Mouse (Mus musculus): ENCODE measurements at regions not wholly inside any gene's neighbourhood (a gene's known extent, or its start where the extent isn't known, plus 50 kb on each side); places are given as distances from the start of the nearest gene placed in this dataset.
A peak's percentile ranks its signal among the peaks of the same experiment; 100 is the strongest.

- H3K9me3 ChIP-seq (replicated peaks; ENCODE audit: insufficient read depth, low read length) = no peaks in the 10 kb centered on the region
- TF ChIP-seq ZNF384 (IDR thresholded peaks at IDR 0.05; ENCODE audit: low read depth, low read length) (no peak), POLR2A (IDR thresholded peaks at IDR 0.05; ENCODE audit: control insufficient read depth in 1 of 2, insufficient read depth in 1 of 2, low read depth in 1 of 2, low read length in 2 of 2, poor library complexity in 1 of 2) (no peak), TAL1 (IDR thresholded peaks at IDR 0.05; ENCODE audit: low read length) (no peak), RAD21 (IDR thresholded peaks at IDR 0.05; ENCODE audit: low read depth, low read length) (no peak), ETS1 (IDR thresholded peaks at IDR 0.05; ENCODE audit: low read depth, low read length) (no peak), GATA1 (IDR thresholded peaks at IDR 0.05; ENCODE audit: low read depth, low read length) (no peak), E2F4 (IDR thresholded peaks at IDR 0.05; ENCODE audit: borderline replicate concordance, low read depth, low read length) (no peak), TCF12 (IDR thresholded peaks at IDR 0.05; ENCODE audit: low read depth, low read length) (no peak), UBTF (IDR thresholded peaks at IDR 0.05; ENCODE audit: borderline replicate concordance, insufficient read depth, low read depth, low read length) (no peak), RCOR1 (IDR thresholded peaks at IDR 0.05; ENCODE audit: low read depth, low read length) (no peak)
- no peaks in the 10 kb centered on the region for H3K79me2 ChIP-seq (ENCODE audit: control insufficient read depth, insufficient read depth, low read length, poor library complexity)
- H3K9ac ChIP-seq (ENCODE audit: control insufficient read depth, low read depth, low read length, poor library complexity, severe bottlenecking) = no peak overlapping the region
- peaks cover 0 to 6% of the 10 kb centered on the region in 2 experiments; a peak in 2 of 4 replicates for H3K36me3 ChIP-seq (ENCODE audit: control insufficient read depth in 1 of 2, insufficient read depth in 2 of 2, low read length in 2 of 2)
- no peak overlapping the region for H3K4me3 ChIP-seq (ENCODE audit: control insufficient read depth in 1 of 2, insufficient read depth in 1 of 2, low read depth in 2 of 2, low read length in 2 of 2)
- H3K27me3 ChIP-seq (ENCODE audit: control insufficient read depth in 1 of 2, insufficient read depth in 2 of 2, low read length in 2 of 2) = no peaks in the 10 kb centered on the region
- peak; percentile 68 for DNase-seq (ENCODE audit: low read depth, low spot score)
- H3K4me1 ChIP-seq (ENCODE audit: control insufficient read depth in 1 of 2, insufficient read depth in 2 of 2, low read length in 2 of 2) = no peaks in the 10 kb centered on the region; a peak in 1 of 4 replicates
- no peak overlapping the region for H3K27ac ChIP-seq (ENCODE audit: control insufficient read depth, low read depth, low read length)
Observed at GRCm38 (mm10) chr4:93598474-93598873, 263.2 kb upstream of the Tusc1 start.

GRCm38 (mm10) chr4:93584328-93584727 lies 249.0 kb upstream of the Tusc1 start:
- TF ChIP-seq MXI1 (IDR thresholded peaks at IDR 0.05; ENCODE audit: low read depth, low read length) (no peak), CTCF (IDR thresholded peaks at IDR 0.05 in 2 of 3, conservative IDR thresholded peaks at IDR 0.05 in 1 of 3; ENCODE audit: control insufficient read depth in 1 of 3, insufficient read depth in 1 of 3, low read depth in 2 of 3, low read length in 3 of 3, poor library complexity in 1 of 3, severe bottlenecking in 1 of 3) (no peak), POLR2AphosphoS2 (IDR thresholded peaks at IDR 0.05; ENCODE audit: low read length) (no peak), SMC3 (IDR thresholded peaks at IDR 0.05; ENCODE audit: low read depth, low read length) (no peak), E2F4 (IDR thresholded peaks at IDR 0.05; ENCODE audit: borderline replicate concordance, low read depth, low read length) (no peak), GATA1 (IDR thresholded peaks at IDR 0.05; ENCODE audit: low read depth, low read length) (no peak), GABPA (IDR thresholded peaks at IDR 0.05; ENCODE audit: low read depth, low read length) (no peak), ZNF384 (IDR thresholded peaks at IDR 0.05; ENCODE audit: low read depth, low read length) (no peak), UBTF (IDR thresholded peaks at IDR 0.05; ENCODE audit: borderline replicate concordance, insufficient read depth, low read depth, low read length) (no peak), NELFE (IDR thresholded peaks at IDR 0.05; ENCODE audit: low read depth, low read length) (no peak), MAX (IDR thresholded peaks at IDR 0.05; ENCODE audit: low read length) (no peak), TBP (IDR thresholded peaks at IDR 0.05; ENCODE audit: low read depth, low read length) (no peak), EP300 (IDR thresholded peaks at IDR 0.05; ENCODE audit: low read depth in 1 of 2, low read length in 2 of 2) (no peak; a peak in 1 of 4 replicates), ZMIZ1 (IDR thresholded peaks at IDR 0.05; ENCODE audit: low read depth, low read length) (no peak), MYB (IDR thresholded peaks at IDR 0.05; ENCODE audit: low read depth, low read length) (no peak), RCOR1 (IDR thresholded peaks at IDR 0.05; ENCODE audit: low read depth, low read length) (no peak), SIN3A (IDR thresholded peaks at IDR 0.05; ENCODE audit: low read length) (no peak), ZKSCAN1 (IDR thresholded peaks at IDR 0.05; ENCODE audit: low read depth, low read length) (no peak), ZC3H11A (IDR thresholded peaks at IDR 0.05; ENCODE audit: low read depth, low read length) (no peak), TAL1 (IDR thresholded peaks at IDR 0.05; ENCODE audit: low read length) (no peak)
- no peak overlapping the region; the same call in 1 of the 2 replicates for H3K9ac ChIP-seq (ENCODE audit: control insufficient read depth, low read depth, low read length, poor library complexity, severe bottlenecking)

More at GRCm38 (mm10) chr4:93584328-93584727, 249.0 kb upstream of the Tusc1 start:
- H3K79me2 ChIP-seq (ENCODE audit: control insufficient read depth, insufficient read depth, low read length, poor library complexity) = no peaks in the 10 kb centered on the region
- H3K4me1 ChIP-seq (ENCODE audit: control insufficient read depth in 1 of 2, insufficient read depth in 2 of 2, low read length in 2 of 2) = peaks cover 9 to 12% of the 10 kb centered on the region in 2 experiments
- H3K36me3 ChIP-seq (ENCODE audit: control insufficient read depth in 1 of 2, insufficient read depth in 2 of 2, low read length in 2 of 2) = peaks cover 0 to 18% of the 10 kb centered on the region in 2 experiments; a peak in 2 of 4 replicates
- H3K27ac ChIP-seq (ENCODE audit: control insufficient read depth, low read depth, low read length) = peak overlapping the region; percentile 79; the same call in 1 of the 2 replicates
- peak overlapping the region in 1 of 2 experiments; percentile 72; a peak in 2 of 4 replicates for H3K4me3 ChIP-seq (ENCODE audit: control insufficient read depth in 1 of 2, insufficient read depth in 1 of 2, low read depth in 2 of 2, low read length in 2 of 2)
- H3K27me3 ChIP-seq (ENCODE audit: control insufficient read depth in 1 of 2, insufficient read depth in 2 of 2, low read length in 2 of 2) = no peaks in the 10 kb centered on the region
- peak; percentile 56 for DNase-seq (ENCODE audit: low read depth, low spot score)
- H3K9me3 ChIP-seq (replicated peaks; ENCODE audit: insufficient read depth, low read length) = no peaks in the 10 kb centered on the region
